Mouse (Mus musculus): Measurements from ENCODE around the gene Cyp2d10. TPM values are rescaled to one million over a fixed set of nuclear protein-coding genes. Genes with fewer than 3 reads are reported as not detected.
A peak's percentile ranks its signal among the peaks of the same experiment; 100 is the strongest.
"Not testable (repeated sequence)": the region's sequence is repeated elsewhere in the genome, so short reads cannot be mapped to it uniquely, and the experiment has no call there.

Gene Cyp2d10
- total RNA-seq, 1 experiment from 2014 or later: not detected

GRCm38 (mm10) chr15:82364561-82364960 is 42.4 kb downstream of the Cyp2d10 start:
- ATAC-seq (replicated peaks; ENCODE audit: low read depth, poor library complexity, severe bottlenecking): not testable (repeated sequence)

DNA sequence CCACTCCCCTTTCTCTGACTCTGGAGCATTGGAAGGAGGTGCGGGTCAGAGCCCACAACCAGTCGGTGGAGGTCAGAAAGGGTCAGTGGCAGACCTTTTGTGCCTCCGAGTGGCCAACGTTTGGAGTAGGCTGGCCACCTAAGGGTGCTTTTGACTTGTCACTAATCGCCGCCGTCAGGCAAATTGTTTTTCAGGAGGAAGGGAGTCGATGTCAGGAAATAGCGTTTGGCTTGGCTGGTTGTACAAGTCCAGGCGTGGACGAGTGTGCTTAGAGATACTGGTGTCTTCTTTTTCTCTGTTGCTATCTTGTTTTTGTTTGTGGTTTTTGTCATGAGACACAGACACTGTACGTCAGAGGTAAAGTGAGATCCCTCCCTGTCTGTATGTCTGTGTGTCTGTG is 43.2 kb downstream of the Cyp2d10 start:
- ATAC-seq (replicated peaks; ENCODE audit: low read depth, poor library complexity, severe bottlenecking): not testable (repeated sequence)

- ATAC-seq (replicated peaks; ENCODE audit: low read depth, poor library complexity, severe bottlenecking): no peak
Observed at GRCm38 (mm10) chr15:82362234-82362633, 44.8 kb downstream of the Cyp2d10 start.

DNA sequence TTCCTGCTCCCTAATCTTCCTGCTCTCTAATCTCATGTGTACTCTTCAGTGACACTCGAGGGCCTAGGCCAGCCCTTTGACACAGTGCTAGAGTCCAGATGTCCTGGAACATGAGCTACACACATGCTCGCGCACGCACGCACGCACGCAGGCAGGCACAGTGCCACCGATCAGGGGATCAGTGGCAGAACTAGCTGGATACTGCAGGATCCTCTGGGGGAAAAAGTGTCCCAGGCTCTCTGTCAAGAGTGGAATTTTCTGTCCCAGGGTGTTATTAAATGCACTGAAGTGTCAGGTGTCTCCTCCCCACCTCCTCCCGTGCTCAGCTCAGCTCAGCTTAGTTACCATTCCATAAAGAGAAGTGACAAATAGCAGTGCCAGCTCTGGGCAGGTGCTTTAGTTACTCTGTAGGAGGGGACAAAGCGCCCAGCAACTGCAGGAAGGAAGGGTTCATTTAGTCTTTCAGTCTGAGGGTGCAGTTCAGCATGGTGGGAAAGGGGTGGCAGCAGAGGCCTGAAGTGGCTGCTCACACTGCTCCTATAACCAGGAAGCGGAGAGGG is 45.5 kb downstream of the Cyp2d10 start:
- peak; percentile 97 for ATAC-seq (replicated peaks; ENCODE audit: low read depth, poor library complexity, severe bottlenecking)

- no peak for ATAC-seq (replicated peaks; ENCODE audit: low read depth, poor library complexity, severe bottlenecking)
Observed at GRCm38 (mm10) chr15:82358431-82359260, 48.3 kb downstream of the Cyp2d10 start.

DNA sequence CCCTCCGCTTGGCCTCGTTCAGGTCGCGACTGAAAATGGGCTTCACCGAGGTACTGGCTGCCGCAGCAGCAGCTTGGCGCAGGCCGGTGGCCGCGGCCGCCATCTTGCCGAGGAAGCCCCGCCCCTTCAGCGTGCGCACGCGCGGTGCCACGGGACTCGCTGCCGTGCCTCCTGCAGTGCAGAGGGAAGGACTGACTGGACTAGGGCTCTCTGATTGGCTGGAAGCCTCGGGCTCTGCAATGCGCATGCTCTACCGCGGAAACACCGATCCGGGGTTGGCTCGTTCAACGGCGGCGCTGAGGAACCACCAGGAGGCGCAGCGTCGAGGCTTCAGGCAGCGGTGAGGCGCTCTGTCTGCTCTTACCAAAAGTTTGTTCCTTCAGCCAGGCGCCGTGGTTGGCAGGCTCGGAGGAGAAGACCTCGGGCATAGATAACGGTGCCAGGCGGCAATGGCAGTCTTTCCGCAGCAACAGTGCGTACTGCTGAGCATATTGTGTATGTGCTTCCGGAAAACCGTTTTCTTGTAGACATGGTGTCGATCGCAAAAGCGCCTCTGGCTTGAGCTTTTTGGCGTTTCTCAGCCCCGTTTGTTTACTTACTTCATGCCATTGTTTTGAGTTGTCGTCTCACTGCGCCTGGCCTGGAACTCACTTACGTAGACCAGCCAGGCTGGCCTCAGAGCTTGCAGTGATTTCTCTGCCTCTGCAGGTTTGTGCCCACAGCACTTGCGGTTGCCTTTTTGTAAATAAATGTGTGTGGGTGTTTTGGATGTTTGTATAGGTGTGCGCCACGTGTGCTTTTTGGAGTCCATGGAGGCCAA is 52.7 kb downstream of the Cyp2d10 start, which contains the start of gene Ndufa6:
Gene Ndufa6 (minus strand): TSS at position 197 of the 820 bp plus-strand sequence.
- ATAC-seq (replicated peaks; ENCODE audit: low read depth, poor library complexity, severe bottlenecking): peak; percentile 98

- ATAC-seq (replicated peaks; ENCODE audit: low read depth, poor library complexity, severe bottlenecking): 0 out of 2 replicates have a peak, but pooled peaks have one; percentile 14
Observed at GRCm38 (mm10) chr15:82353745-82354113, 53.3 kb downstream of the Cyp2d10 start.

- ATAC-seq (replicated peaks; ENCODE audit: low read depth, poor library complexity, severe bottlenecking): no peak
Observed at GRCm38 (mm10) chr15:82353078-82353744, 53.8 kb downstream of the Cyp2d10 start.

Other genes with a start within 250 kb of the Cyp2d10 start
- 3.1 and 4.8 TPM in 2 replicates for gene Shisa8, start 194.4 kb downstream of the Cyp2d10 start, total RNA-seq (2017)
- gene Tnfrsf13c, start 182.8 kb downstream of the Cyp2d10 start, total RNA-seq (2017): 2.7 and 5.9 TPM in 2 replicates
- 19.4 and 30.6 TPM in 2 replicates for gene Cenpm, start 162.4 kb downstream of the Cyp2d10 start, total RNA-seq (2017)
- gene 1500009C09Rik, start 154.8 kb downstream of the Cyp2d10 start, total RNA-seq (2017): not detected in 2 replicates
- gene Sept3, start 132.3 kb downstream of the Cyp2d10 start, total RNA-seq (2017): 0.23 and 0.44 TPM in 2 replicates
- gene Wbp2nl, start 108.2 kb downstream of the Cyp2d10 start, total RNA-seq (2017): not detected in 2 replicates
- gene Naga, start 68.3 kb downstream of the Cyp2d10 start, total RNA-seq (2017): 19.2 and 32.4 TPM in 2 replicates
- 13.1 and 15.5 TPM in 2 replicates for gene Pheta2, start 68.3 kb downstream of the Cyp2d10 start, total RNA-seq (2017)
- 43.6 and 67.9 TPM in 2 replicates for gene Smdt1, start 68.2 kb downstream of the Cyp2d10 start, total RNA-seq (2017)
- gene Ndufa6, start 52.9 kb downstream of the Cyp2d10 start, total RNA-seq (2017): 126 and 144 TPM in 2 replicates
- gene Cyp2d22, start 26.9 kb downstream of the Cyp2d10 start, total RNA-seq (2017): 0.64 TPM in 1 of 2 replicates, not detected in the other
- gene Cyp2d11, start 13.2 kb downstream of the Cyp2d10 start, total RNA-seq (2017): not detected in 2 replicates
- gene Cyp2d9, start 26.2 kb upstream of the Cyp2d10 start, total RNA-seq (2017): not detected in 2 replicates
- gene Cyp2d12, start 147.9 kb upstream of the Cyp2d10 start, total RNA-seq (2017): not detected in 2 replicates
- gene Cyp2d34, start 213.8 kb upstream of the Cyp2d10 start, total RNA-seq (2017): not detected in 2 replicates

Measured in common myeloid progenitor, adult 5-6 weeks (primary cell).